Mouse (Mus musculus) megakaryocyte progenitor cell, adult 5-6 weeks (primary cell): ENCODE measurements around the gene Aldh9a1. TPM values are rescaled to one million over a fixed set of nuclear protein-coding genes. Genes with fewer than 3 reads are reported as not detected.
"Not testable (repeated sequence)": the region's sequence is repeated elsewhere in the genome, so short reads cannot be mapped to it uniquely, and the experiment has no call there.

ENCODE experiments used
- ATAC-seq: replicated peaks from 2 replicates; pipeline ENCODE4 v1.8.0; 2016; ENCODE audit warnings: mild to moderate bottlenecking, moderate TSS enrichment, inconsistent platforms; ENCODE audit not compliant: poor library complexity
- total RNA-seq, 2 experiments: library from RNA; stranded (forward) in 1 of 2; stranded (reverse) in 1 of 2; fragments of 157-497, 149-512 nt in 1 of 2; fragments of 200-1000 nt in 1 of 2; gene quantifications; 2 replicates each; pipeline versions ENCODE4 v1.2.3 to v1.2.4; 2015 to 2017

Aldh9a1 gene
- total RNA-seq (2015) (43.1 and 45.0 TPM in 2 replicates), total RNA-seq (2017) (36.3 and 46.6 TPM in 2 replicates)

GRCm38 (mm10) chr1:167349815-167350596 is at the start of gene Aldh9a1:
Gene Aldh9a1, plus strand, starts transcription at chr1:167349991.
- ATAC-seq, result peak; percentile 93

GRCm38 (mm10) chr1:167300122-167300521 is 49.7 kb upstream of the Aldh9a1 start:
- ATAC-seq, result peak; percentile 79

DNA sequence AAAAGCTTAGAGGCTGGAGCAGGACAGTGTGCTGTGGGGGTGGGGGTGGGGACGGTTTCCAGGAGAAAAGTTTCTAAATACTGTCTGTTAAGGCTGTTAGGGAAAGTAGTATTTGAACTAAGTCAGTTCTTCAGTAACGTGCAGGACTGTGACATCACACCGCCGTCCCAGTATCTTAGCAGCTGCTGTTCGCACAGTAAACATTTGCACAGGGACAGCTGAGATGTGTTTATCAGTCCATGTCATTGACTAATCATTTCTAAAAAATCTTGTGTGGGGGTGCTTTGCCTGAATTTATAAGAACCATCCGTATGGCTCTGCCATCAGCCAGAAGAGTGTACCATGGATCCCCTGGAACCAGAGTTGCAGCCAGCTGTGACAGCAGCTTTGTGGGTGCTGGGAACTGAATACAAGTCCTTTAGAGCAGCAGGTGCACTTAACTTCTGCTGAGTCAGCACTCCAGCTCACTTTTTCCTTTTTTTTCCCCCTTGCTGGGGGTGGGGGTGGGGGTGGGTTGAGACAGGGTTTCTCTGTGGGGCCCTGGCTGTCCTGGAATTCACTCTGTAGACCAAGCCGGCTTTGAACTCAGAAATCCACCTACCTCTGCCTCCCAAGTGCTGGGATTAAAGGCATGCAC is 44.2 kb upstream of the Aldh9a1 start:
- ATAC-seq, result no peak

GRCm38 (mm10) chr1:167306451-167307240 is 43.1 kb upstream of the Aldh9a1 start:
- ATAC-seq, result peak; percentile 69

GRCm38 (mm10) chr1:167307674-167308073 is 42.1 kb upstream of the Aldh9a1 start:
- no peak for ATAC-seq

DNA sequence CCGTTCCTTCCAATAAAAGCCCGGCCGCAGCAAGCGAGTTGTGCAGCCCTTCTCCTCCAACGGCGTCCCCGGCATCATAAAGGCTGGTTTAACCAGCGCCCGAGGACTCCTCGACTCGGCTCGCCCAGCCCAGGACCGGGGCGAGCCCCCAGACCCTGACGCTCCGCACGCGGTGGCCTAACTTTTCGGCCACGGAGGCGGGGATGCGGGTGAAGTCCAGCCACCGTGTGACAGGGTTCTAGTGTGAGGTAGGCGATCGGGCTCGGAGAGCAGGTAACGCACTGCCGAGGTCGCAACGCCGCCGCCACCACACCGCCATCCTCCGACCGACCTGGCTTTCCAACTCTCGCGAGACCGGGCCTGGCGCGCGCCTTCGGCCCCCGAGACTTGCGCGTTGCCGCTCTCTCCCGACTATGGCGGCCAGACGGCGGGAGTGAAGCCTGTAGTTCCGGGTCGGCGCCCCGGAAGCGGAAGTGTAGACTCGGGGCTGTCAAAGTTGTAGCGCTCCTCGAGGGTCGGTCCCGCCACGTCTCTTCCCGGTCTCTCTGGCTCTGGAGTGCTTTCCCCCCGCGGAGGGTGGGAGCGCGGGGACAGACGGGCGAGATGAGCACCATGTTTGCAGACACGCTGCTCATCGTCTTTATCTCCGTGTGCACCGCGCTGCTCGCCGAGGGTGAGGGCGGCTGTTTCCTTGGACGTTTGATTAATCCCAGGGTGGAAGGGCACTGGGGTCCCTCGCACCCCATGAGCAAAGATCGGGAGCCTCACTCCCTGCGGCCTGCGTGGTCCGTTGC is 41.3 kb upstream of the Aldh9a1 start, which contains the start of gene Tmco1:
Tmco1 (plus strand) TSS at position 118 of the 794 bp plus-strand sequence.
- peak; percentile 89 for ATAC-seq

GRCm38 (mm10) chr1:167312367-167312766 is 37.4 kb upstream of the Aldh9a1 start:
- ATAC-seq, result peak; percentile 7; the same call in 1 of the 2 replicates

DNA sequence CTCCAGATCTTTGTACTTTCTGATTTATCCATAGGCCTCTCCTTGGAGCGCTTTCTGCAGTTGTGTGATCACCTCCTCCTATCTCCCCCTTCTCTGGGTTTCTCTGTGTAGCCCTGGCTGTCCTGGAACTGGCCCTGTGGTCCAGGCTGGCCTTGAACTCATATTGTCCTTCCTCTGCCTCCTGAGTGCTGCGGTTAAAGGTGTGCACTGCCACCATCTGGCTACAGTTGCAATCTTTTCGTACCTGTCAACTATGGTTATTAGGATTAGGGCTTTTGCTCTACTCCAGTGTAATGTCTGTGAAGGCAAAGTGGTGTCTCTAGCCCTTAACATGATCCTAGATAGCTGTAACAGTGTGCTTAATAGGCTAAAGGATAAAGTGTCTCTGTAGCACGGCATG is 36.6 kb upstream of the Aldh9a1 start:
- ATAC-seq, result no peak

DNA sequence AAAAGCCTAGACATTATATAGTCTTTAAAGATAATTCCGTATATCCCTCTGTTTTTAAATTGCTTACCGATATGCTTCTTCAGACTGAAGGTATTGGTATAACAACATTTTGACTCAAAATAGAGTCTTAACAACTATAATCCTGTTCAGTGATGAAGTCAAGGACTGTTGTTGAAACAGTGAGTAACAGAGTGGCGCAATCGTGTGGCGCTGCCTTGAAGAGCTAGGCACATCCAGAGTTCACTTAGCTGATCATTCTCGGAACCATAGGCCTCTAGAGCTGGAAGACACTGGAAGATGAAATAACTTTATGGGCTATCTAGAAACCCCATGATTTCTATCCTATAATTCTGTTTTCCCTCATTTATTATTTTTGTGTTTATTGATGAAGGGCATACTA is 28.1 kb upstream of the Aldh9a1 start:
- ATAC-seq, result no peak

DNA sequence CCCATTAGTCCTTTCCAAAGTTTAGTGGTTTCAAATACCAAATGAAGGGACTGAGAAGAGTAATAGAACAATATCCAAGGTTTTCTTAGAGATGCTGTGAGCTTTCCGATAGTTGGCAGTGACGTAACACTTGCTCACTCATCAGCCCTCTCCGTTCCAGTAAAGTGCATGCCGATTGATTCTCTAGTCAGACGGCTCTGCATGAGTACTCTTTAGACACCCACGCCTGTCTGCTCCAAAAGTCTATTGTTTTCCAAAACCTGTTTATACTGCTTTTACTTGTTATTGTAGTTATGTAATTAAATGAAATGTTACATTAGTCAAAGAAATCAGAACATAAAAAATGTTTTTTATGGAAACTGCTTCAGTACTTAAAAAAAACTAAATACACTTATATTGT is 21.0 kb upstream of the Aldh9a1 start:
- ATAC-seq, result no peak

DNA sequence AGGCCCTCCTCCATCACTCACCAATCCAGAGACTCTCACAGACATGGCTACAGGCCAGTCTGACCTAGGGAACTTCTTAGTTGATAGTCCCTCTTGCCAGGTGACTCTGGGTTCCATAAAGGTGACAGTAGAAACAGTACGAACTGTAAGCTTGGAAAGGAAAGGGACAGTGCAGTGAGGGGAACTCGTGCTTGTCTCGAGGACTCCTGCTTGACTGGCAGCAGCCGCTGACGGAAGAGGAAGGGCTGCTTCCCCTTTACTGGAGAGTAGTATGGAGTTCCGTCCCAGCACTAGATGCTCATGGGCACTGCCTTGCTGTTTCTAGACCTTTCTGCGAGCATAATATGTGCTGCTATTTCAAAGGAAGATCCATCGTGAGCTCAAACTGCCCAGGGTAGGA is 18.7 kb upstream of the Aldh9a1 start:
- ATAC-seq, result peak; percentile 85

DNA sequence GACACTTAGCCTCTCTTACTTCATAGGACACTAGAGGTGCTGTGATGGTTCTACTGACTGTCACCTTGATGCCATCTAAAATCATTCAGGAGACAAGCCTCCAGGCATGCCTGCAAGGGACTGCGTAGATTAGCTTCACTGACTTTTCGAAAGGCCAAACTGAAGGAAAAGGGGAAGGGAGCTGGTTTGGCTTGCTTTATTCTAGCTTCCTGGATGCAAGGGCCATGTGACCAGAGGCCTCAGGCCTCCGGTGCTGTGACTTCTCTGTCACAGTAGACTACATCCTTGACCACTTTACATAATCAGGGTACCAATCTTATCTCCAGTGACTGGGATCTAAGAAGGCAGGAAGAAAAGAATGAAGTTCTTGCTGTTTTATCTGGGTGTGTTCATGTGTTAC is 13.4 kb upstream of the Aldh9a1 start:
- ATAC-seq, result peak; percentile 11; the same call in 1 of the 2 replicates

GRCm38 (mm10) chr1:167337463-167338095 is 12.2 kb upstream of the Aldh9a1 start:
- peak; percentile 68 for ATAC-seq

DNA sequence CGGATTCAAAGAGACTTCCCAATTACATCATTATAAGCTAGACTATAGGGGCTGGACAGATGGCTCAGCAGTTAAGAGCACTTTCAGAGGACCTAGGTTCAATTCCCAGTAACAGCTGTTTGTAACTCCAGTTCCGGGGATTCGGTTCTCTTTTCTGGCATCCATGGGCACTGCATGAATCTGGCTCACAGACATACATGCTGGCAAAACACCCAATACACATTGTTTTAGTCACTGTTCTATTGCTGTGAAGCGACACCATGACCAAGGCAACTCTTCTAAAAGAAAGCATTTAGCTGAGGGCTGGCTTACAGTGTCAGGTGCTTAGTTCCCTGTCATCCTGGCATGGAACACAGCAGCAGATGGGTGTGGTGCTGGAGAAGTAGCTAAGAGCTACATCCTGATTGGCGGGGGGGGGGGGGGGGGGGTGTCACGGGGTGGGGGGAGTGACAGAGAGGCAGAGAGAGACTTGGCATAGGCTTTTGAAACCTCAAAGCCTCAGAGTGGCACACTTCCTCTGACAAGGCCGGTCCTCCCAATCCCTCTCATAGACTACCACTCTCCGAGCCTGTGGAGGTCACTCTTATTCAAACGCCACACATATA is 10.5 kb upstream of the Aldh9a1 start:
- ATAC-seq, result peak; percentile 42

- 0 out of 2 replicates have a peak, but pooled peaks have one; percentile 21 for ATAC-seq
Observed at GRCm38 (mm10) chr1:167340111-167340787, 9.5 kb upstream of the Aldh9a1 start.

DNA sequence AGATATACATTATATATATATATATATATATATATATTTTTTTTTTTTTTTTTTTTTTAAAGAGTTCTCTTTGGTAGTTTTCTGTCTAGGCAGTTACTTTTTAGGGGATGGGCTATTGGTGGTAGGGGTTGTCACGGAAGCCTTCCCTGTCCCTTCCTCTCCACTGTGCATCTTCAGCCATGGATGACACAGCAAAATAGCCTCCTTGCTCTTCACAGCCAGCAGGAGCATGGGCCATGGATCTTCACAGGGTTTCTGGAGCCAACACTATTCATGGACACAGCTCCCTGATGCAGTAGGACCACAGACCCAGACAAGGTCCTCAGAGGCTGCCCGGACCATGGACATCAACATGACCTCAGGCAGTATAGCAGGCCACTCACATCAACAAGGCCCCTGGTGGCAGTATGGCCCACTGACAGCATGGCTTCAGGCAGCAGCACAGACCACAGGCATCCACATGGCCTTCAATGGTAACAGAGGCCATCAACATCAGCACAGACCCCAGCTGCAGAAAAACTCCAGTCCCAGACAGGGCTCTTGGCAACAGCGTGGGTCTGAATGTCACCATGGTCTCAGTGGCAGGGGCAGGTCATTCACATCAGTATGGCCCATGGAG is 8.8 kb upstream of the Aldh9a1 start:
- 0 out of 2 replicates have a peak, but pooled peaks have one; percentile 5 for ATAC-seq

- no peak for ATAC-seq
Observed at GRCm38 (mm10) chr1:167342831-167343230, 7.0 kb upstream of the Aldh9a1 start.

DNA sequence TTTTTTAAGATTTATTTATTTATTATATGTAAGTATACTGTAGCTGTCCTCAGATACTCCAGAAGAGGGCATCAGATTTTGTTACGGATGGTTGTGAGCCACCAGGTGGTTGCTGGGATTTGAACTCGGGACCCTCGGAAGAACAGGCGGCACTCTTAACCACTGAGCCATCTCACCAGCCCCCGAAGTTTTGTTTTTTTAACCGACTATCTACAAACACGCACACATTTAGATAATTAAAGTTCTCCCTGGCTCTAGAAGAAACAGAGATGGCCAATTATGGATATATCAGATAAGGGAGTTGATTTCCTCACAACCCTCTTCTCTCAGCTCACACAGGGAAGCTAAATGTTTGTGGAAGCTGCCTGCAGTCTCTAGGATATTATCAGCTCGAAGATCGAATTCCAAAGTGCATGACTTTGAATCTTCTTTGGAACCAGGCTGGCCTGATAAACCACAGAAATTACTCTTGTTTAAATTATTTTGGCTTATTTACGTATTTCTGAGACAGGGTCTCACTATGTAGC is 3.7 kb upstream of the Aldh9a1 start:
- ATAC-seq, result not testable (repeated sequence)
